Mouse (Mus musculus) stomach, postnatal 0 days (tissue): ENCODE measurements around the gene Ccdc34. TPM values are rescaled to one million over a fixed set of nuclear protein-coding genes. Genes with fewer than 3 reads are reported as not detected.

Source experiments
- ATAC-seq: fragments of 200-750 bp; cut with Nextera tagmentation; 2 replicates; pipeline ENCODE4 v1.8.0; 2017; ENCODE audit not compliant: low FRiP score, low TSS enrichment
- DNase-seq: peaks from one replicate; pipeline ENCODE4 v3.0.0-alpha.2; 2016; ENCODE audit warnings: low spot score
- H3K27ac ChIP-seq: fragments of 300-500 bp; sonication (generic); replicated peaks from 2 replicates; pipeline ENCODE4 v1.5.1; 2014; ENCODE audit warnings: mild to moderate bottlenecking, control low read depth
- H3K27me3 ChIP-seq: fragments of 300-500 bp; sonication (generic); 2 replicates; pipeline ENCODE4 v1.6.1; 2014; ENCODE audit warnings: low read length; ENCODE audit not compliant: control insufficient read depth, insufficient read depth
- H3K36me3 ChIP-seq: fragments of 300-500 bp; sonication (generic); 2 replicates; pipeline ENCODE4 v1.6.1; 2014; ENCODE audit warnings: low read length, mixed read lengths; ENCODE audit not compliant: control insufficient read depth, insufficient read depth
- H3K4me1 ChIP-seq: fragments of 300-500 bp; sonication (generic); replicated peaks from 2 replicates; pipeline ENCODE4 v1.6.1; 2014; ENCODE audit warnings: antibody characterized with exemption; ENCODE audit not compliant: control insufficient read depth, insufficient read depth
- H3K4me2 ChIP-seq: fragments of 300-500 bp; sonication (generic); replicated peaks from 2 replicates; pipeline ENCODE4 v1.6.1; 2014; ENCODE audit warnings: low read depth, mild to moderate bottlenecking, control low read depth, moderate library complexity
- H3K4me3 ChIP-seq: fragments of 300-500 bp; sonication (generic); 2 replicates; pipeline ENCODE4 v1.5.1; 2014; ENCODE audit warnings: low read depth, low read length, control low read depth
- H3K9ac ChIP-seq: fragments of 300-500 bp; sonication (generic); 2 replicates; pipeline ENCODE4 v1.6.1; 2014; ENCODE audit warnings: mild to moderate bottlenecking, low read length, control low read depth, mixed read lengths
- H3K9me3 ChIP-seq: fragments of 300-500 bp; sonication (generic); 2 replicates; pipeline ENCODE4 v1.6.1; 2016; ENCODE audit warnings: low read length; ENCODE audit not compliant: control insufficient read depth
- CTCF ChIP-seq: IDR thresholded peaks from 2 replicates; pipeline ENCODE4 v1.5.1; 2016; ENCODE audit warnings: antibody characterized with exemption, low read depth, mild to moderate bottlenecking, moderate library complexity
- EP300 ChIP-seq: optimal IDR thresholded peaks from 2 replicates; pipeline ENCODE3; 2016; ENCODE audit warnings: antibody characterized with exemption
- WGBS: fragments of 180-500 bp; shearing (Covaris S2); extraction: QIAGEN DNeasy Blood & Tissue Kit; methylation state at CpG from one replicate; pipeline ENCODE4 v1.1.7; 2014; 5-methylcytosine and 5-hydroxymethylcytosine counted together
- polyA plus RNA-seq: library from polyadenylated mRNA; unstranded; fragments of >200 nt; fragmentation: Nextera tagmentation; extraction: Ambion mirVana; gene quantifications from 2 replicates; pipeline ENCODE4 v1.2.1, GENCODE M21; 2015

The Ccdc34 gene
- polyA plus RNA-seq, 1 experiment from 2014 or later, result 18.7 TPM

DNA sequence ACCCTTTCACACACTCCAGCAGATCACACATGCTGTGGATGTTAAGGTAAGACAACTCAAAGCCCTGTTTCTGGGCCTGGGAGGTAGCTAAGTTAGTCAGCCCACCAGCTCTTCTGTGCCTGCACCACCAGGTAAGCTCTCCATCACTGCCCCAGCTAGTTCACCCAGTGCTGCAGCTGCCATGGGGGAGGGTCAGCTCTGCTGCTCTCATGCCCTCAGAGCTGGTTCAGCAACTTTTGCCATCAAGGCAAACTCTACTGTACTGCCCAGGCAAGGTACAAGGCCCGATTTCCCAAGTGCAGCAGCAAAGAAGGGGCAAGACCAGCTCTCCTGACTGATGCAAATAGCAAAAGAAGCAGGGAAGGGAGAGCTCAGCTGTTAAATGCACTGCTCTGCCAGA is 202.9 kb downstream of the Ccdc34 start:
- H3K9me3 ChIP-seq, result no peaks in the 10 kb centered on the region
- WGBS, result 47% methylated on average over 1 of the region's 1 CpGs
- H3K9ac ChIP-seq, result no peak overlapping the region
- no peak for TF ChIP-seq EP300
- no peak for TF ChIP-seq CTCF
- H3K4me1 ChIP-seq, result no peaks in the 10 kb centered on the region
- no peak overlapping the region for H3K4me2 ChIP-seq
- H3K27ac ChIP-seq, result no peak overlapping the region
- no peaks in the 10 kb centered on the region for H3K27me3 ChIP-seq
- peak; percentile 21 for DNase-seq
- H3K4me3 ChIP-seq, result no peak overlapping the region
- ATAC-seq, result no peak
- H3K36me3 ChIP-seq, result no peaks in the 10 kb centered on the region

DNA sequence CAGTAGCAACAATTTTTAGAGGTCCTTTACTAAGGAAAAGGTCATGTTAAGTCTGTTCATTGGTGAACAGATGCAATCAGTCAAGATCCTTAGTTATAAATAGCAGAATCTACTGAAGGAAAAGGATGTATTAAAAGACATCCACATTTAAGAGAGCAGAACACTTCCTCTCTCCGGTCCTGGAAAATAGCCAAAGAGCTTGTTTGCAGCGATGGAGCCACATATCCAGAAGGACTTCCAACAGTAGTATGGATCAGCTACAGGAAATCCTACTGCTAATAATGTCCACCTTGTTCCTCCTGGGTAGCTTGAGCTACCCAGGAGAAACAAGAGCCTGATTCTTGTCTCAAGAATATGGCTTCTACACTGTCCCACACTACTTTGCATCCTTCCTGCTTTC is 205.2 kb downstream of the Ccdc34 start:
- ATAC-seq (no peak), DNase-seq (no peak)
- 56% methylated on average over 2 of the region's 2 CpGs for WGBS
- Histone ChIP-seq H3K9ac (no peak overlapping the region), H3K9me3 (no peaks in the 10 kb centered on the region), H3K36me3 (no peaks in the 10 kb centered on the region), H3K27ac (no peak overlapping the region), H3K4me3 (no peak overlapping the region), H3K27me3 (no peaks in the 10 kb centered on the region), H3K4me1 (no peaks in the 10 kb centered on the region), H3K4me2 (no peak overlapping the region)
- TF ChIP-seq EP300 (no peak), CTCF (no peak)

Other genes with a start within 250 kb of the Ccdc34 start
- 36.1 and 38.4 TPM in 2 replicates for gene Lin7c, start 127.0 kb upstream of the Ccdc34 start, polyA plus RNA-seq
- 15.0 and 16.0 TPM in 2 replicates for gene Lgr4, start 100.2 kb upstream of the Ccdc34 start, polyA plus RNA-seq